Mouse (Mus musculus) thymus, adult 18-20 months (tissue): Measurements from ENCODE around the gene Pms2.

ENCODE experiments used
- DNase-seq, 2 experiments: peaks; one replicate each; pipeline ENCODE4 v3.0.0; 2022; ENCODE audit warnings: mixed read lengths in 2 of 2

Pms2 gene

DNA sequence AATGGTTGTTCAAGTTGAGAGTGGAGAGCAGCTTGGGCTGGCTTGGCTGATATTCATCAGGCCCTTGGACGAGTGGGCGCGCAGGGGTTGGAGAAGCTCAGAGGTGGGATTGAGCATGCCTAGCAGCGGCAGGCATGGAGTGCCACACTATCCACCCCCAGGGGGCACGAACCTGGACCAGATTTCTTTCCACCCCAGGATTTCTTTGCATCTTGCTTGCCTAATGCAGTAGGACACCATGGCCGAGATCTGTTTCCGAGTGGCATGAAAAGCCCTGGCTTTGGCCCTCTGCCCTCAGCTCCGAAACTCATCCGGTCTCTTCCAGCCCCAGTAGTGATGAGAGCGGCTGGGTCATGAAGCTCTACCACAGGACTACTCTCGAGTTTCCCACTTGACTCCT is 23.6 kb downstream of the Pms2 start:
- DNase-seq, result no peak

DNA sequence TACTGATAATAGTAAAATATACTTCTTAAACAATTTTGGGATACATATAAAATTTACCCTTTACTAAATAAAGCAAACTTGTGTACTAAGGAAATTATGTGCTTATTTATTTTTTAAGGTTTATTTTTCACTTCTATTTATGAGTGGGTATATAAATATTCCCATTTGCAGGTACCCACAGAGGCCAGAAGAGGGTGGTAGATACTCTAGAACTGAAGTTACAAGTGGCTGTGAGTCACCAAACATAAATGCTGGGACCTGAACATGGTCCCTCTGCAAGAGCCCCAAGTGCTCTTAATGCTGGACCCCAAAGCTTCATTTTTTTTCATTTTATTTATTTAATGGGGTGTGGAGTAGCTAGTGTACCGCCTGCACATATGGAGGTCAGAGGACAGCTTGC is 24.1 kb downstream of the Pms2 start:
- no peak for DNase-seq

DNA sequence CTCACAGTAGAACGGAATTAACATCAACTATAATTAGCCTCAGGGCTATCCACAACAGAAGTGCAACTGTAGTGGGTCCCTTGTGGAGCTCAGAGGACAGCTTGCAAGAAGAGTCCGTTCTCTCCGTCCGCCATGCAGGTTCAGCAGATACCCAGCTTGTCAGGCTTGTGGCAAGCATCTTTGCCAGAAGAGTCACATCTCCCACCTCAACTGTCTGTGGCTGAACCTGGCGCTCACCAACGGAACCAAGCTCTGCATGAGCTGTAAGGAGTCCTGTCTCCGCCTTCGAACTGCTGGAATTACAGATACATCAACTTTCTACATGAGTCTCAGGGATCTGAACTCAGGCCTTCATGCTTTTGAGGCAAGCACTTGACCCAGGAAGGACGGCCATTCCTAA is 26.4 kb downstream of the Pms2 start:
- DNase-seq, result no peak

DNA sequence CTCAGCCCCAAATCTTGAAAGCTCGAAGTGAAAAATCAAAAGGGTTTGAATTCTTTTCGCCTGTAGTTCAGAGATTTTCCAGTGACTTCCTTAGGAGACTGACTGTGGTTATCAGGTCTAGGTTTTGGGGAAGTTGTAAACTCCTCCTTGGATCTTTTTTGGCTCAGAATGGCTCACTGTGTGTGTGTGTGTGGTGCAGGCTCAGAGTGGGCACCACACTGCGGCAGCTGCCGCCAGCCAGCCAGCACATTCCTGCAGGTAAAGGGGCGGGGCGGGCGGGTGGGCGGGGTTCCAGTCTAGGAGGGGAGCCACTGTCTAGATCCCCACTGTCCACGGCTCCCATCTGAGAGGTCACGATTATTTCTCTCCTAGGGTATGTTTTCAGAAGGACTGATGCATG is 31.8 kb downstream of the Pms2 start:
- no peak for DNase-seq

DNA sequence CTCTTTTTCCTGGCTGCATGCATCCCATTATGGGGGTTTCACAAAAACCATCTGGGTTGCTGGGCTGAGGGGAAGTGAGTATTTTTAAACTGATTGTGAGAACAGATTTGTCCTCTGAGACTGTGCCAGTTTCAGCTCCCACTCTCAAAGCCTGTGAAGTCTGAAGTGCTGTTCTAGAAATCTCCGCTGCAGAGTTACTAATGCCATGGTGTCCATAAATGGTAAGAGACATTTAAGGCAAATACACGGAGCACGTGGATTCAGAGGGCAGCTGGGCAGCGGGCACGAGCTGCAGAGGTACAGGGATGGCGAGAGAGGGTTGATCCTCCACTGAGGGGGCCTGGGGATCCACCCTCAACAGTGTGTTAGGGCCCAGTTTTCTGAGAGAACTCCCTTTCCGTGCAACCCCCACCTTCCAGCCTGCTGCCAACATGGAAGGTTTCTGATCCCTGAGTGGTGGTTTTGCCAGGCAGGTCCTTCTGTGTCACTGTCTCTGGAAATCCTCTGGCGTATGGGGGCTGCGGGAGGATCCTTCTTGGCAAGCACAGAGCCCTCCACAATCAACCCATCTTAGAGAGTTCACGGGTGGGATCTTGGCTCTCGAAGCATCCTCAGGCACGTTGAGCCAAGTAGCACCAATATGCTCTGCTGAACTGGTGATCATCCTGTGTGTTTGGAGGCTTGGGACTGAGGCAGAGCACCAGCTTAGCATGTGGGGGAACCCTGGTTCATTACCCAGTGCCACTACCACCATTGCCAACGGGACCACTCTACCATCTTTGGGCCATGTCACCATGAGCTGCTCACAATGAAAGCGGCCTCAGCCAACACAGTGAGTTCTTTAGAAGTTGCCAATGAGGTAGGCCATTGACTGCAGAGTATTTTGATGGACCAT is 33.7 kb downstream of the Pms2 start:
- no peak for DNase-seq

DNA sequence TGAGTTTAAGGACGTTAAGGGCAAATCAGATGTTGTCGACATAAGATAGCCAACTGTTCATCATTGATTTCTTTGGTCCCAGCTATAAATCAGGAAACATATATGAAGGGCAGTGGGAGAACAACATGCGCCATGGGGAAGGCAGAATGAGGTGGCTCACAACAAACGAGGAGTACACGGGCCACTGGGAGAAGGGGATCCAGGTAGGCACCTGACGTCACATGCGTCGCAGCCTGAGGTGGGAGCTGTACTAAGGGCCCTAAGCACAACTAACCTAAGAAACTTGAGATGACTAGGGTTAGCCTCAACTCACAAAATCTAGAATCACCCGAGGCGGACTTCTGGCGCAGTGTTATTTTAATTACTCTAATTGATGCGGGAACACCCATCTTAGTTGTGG is 38.6 kb downstream of the Pms2 start:
- DNase-seq, result no peak

DNA sequence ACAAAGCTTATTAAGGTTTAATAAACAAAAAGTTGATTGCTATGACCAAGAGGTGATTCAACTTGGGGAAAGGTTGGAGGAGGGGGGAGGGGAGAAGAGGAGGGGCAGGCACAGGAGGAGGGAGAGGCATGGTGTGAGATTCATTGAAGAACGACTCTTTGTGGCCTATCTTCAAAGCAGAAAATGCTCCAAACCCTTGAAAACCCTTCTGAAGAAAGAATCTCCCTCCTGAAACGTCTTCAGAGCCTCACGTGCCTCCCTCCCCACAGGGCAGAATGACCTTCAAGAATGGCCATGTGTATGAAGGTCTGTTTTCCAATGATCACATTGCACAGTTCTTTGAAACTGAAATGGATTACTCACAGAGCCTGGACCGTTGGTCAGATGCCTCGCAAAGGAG is 40.3 kb downstream of the Pms2 start:
- no peak for DNase-seq

DNA sequence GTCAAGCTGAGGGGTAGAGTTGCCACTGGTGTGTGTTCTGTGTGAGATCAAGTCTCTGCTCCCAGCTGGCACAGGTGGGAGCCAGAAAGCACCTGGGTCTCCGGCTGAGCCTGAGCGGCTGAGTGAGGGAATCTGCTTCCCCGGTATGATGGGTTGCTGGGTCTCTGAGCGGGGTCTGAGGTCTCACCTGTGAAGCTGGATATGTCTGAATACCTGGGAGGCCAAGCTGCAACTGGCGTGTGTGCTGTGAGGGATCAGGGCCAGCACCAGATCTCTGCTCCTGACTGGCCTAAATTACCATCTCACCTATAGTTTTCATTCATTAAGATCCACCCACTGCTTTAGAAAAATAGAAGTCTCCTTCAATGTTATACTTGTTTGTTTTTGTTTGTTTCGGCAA is 47.3 kb downstream of the Pms2 start:
- DNase-seq, result no peak

DNA sequence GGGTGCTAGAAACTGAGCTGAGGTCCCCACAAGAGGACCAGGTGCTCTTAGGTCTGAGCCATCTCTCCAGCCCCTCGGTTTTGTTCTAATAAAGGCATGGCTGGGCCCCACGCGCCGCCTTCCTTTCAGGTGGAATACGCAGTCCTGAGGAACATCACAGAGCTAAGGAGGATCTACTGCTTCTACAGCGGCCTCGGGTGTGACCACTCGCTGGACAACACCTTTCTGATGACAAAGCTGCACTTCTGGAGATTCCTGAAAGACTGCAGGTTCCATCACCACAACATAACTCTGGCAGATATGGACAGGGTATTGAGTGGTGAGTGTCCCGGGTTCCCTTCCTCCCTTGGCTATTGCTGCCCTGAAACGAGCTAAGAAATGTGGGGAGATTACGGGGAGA is 49.8 kb downstream of the Pms2 start:
- no peak for DNase-seq

DNA sequence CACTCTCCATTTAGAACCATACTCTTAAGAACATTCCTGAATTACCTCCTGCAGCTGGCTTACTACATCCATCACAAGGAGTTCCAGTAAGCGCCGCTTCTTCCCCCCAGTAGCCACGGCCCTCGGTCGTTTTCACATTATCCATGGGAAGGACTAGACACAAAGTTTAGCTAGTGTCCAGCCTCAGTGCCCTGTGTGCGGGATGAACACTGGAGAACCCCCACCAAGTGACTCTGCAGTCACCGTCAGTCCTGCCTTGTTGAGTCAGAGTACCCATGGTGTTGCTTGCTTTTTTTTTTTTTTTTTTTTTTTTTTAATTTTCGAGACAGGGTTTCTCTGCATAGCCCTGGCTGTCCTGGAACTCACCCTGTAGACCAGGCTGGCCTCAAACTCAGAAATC is 51.4 kb downstream of the Pms2 start:
- no peak for DNase-seq

DNA sequence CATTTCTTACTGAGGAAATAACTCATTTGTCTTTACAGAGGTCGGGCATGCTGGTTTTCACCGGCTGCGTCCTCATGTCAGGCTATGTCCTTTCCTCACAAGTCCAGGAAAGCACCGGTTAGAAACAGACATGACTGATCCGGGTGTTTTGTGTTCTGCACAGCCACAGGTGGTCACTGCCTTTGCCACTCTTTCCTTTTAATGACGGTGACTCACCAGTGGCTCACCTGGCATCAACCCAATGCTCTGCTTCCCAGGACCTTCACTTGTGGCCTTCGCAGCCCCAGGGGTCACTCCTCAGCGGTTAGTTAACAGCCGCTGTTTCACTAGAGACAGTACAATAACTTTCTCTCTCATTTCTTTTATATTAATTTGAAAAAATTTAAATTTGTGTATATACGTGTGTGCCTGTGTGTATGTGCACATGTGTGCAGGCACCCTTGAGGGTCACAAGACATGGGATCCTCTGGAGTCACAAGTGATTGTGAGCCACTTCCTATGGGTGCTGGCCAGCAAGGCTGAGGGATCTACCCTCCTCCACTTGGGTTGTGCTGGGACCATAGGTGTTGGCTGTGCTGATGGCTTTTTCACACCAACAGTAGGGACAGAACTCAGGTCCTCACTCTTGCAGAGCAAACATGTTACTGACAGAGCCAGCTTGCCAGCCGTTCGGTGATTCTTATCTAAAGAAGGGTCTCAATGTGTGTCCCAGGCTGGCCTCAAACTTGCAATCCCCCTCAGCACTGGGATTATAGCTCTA is 56.0 kb downstream of the Pms2 start:
- no peak for DNase-seq

DNA sequence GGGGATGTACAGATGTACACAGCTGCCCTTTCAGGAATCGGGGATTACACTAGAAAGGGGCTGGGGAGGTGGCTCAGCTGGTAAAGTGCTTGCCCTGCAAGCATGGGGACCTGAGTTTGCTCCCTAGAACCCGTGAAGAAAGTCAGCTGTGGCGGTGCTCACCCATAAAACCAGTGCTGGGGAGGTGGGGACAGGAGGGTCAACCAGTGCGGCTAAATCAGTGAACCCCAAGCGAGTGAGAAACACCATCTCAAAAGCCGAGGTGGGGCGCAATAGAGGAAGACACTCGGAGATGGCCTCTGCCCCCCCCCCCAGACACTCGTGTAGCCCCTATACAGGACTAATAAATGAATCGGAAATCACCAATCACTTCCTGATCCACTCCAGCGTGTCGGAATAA is 56.9 kb downstream of the Pms2 start:
- DNase-seq, result no peak

DNA sequence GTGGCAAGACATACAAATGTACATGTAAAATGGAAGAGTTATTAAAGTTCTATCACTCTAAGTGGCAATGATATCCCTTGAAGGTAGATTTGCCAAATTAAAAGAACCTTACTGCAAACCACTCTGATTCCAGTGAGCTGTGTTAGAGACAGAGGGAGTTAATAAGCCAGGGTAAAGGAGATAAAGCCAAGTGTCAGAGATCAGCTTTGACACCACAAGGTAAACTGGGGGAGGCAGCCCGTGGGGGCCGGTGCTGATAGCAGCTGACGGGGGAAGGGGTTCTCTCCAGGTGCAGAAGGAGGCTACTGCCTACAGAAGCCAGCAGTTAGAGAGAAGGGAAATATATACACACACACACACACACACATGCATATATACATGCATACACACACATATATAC is 62.9 kb downstream of the Pms2 start:
- no peak for DNase-seq

DNA sequence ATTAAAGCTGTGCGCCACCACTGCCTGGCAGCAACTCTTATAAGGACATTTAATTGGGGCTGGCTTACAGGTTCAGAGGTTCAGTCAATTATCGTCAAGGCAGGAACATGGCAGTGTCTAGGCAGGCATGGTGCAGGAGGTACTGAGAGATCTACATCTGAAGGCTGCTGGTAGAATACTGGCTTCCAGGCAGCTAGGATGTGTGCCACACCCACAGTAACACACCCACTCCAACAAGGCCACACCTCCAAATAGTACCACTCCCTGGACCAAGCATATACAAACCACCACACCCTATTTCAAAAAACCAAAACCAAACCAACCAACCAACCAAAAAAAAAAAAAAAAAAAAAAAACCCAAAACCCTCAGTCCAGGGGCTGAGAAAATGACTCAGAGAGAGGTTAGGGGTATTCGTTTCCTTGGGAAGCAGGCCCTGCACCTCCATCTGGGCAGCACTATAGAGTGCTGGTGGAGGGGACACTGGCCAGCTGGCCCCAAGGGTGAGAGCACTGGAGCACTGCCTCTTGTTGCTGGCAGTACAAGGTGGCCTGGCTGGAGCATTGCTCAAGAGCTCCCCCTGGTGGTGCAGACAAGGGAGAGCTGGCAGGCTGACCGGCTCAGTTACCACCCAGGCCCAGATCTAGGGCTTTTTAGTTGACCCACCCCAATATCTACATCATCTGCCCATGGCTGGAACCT is 65.3 kb downstream of the Pms2 start:
- DNase-seq, result no peak

DNA sequence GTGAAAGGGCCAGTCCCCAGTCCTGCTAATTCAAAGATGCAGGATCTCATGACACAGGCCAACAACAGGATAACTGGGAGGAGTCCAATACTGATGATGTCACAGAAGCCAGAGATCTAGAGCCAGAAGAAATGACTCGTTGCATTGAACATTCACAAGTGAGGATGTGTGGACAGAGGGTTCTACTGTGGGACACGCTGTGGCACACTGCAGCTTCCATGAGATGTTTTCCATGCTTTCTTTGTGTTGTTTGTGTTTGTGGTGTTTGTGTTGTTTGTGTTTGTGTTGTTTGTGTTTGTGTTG is 65.8 kb downstream of the Pms2 start:
- no peak for DNase-seq

DNA sequence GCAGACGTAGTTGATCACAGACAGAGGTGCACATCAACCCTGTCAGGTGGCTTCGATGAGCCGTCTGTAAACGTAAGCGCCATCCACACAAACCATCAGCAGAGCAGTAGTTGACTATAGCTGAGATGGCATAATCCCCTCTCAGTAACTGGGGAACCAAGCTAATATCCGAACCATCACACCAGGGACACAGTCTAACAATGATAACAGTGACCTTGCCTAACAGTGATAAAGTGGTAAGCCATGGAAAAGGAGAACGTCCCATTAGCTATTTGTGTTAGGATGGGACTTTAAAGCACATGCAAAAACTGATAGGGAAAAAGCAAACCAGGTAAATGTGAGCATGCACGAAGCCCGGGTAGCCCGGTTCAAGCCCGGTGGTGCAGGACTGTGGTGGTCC is 66.5 kb downstream of the Pms2 start:
- no peak for DNase-seq

DNA sequence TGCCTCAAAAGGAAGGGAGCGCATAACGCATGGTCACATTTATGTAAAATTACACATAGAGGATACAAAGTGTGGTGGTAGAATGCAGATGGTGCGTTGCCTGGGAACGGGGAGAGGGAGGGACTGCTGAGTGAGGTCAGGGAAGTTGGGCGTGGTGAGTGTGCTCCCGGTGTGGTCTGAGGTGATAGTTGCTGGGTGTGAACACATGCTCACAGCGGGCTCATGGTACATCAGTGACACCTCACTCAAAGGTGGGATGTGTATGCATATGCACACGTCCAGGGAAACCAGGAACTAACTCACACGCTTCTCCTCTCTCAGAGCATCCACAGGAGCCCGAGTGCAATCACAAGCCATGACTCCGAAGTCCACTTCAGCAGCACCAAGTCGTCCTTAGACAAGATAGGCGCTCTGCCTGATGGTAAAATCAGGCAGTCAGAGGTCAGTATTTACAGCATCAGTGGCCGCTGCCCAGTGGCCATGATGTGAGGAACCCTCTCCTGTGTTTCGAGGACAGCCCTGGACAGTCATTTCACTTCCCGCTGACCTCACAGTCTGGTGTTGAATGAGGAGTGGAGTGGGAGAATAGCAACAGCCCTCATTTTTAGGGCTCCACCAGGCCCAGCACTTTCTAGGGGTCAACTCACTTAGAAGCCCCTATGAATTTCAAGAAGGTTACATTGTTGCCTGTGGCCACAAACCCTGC is 67.1 kb downstream of the Pms2 start:
- DNase-seq, result no peak

DNA sequence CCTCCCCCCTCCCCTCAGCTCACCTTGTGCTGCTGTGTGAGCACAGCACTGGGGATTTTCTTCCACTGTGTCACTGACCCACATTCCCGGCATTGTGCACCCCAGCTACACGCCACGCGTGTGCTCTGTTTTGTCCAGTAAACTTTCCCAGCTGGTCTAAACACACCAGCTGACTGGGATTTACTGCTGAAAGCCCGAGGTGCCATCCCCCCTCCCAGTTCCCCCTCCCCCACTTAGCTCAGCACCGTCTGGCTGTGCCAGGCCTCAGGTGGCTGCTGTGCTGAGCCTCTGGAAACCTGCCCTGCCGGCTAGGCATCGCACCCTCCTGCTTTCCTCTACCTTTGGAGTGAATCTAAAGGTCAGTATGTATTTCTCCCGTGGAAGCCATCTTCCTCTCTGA is 71.1 kb downstream of the Pms2 start:
- no peak for DNase-seq

DNA sequence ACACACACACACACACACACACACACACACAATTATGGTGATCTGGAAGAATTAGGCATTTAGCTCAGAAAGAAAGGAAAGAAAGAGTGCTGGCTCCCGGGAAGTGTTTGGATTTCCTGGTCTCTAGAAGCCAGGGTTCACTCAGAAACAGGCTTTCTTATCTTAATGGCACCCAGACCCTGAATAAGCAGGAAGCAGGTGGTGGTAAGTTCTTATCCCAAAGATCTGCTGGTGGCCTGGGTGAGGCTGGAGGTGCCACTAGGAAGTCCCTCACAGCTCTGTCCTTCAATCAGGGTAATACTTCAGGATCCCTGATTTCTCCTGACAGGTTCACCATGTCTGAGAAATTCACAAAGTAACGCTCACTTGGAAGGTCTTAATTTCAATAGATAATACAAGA is 72.6 kb downstream of the Pms2 start:
- no peak for DNase-seq
